Mouse (Mus musculus) G1E (cell line): Measurements from ENCODE around the gene Rgs12.

Experiments used
- CTCF ChIP-seq: IDR thresholded peaks from 2 replicates; pipeline ENCODE4 v1.5.1; 2012; ENCODE audit warnings: low read depth, low read length, inconsistent platforms, mixed read lengths
- GATA1 ChIP-seq: IDR thresholded peaks from 2 replicates; pipeline ENCODE4 v1.6.1; 2012; ENCODE audit warnings: borderline replicate concordance, low read length, inconsistent platforms, mixed read lengths
- TAL1 ChIP-seq: conservative IDR thresholded peaks from 2 replicates; pipeline ENCODE4 v1.6.1; 2012; ENCODE audit warnings: low read depth, low read length, inconsistent platforms, mixed read lengths

GRCm38 (mm10) chr5:34954508-34954907 lies 5.3 kb downstream of the Rgs12 start:
- TF ChIP-seq CTCF = no peak
- no peak for TF ChIP-seq GATA1
- TF ChIP-seq TAL1 = no peak
